Mouse (Mus musculus) midbrain, embryonic 15.5 days (tissue): ENCODE data around the gene Loxl3. TPM values are rescaled to one million over a fixed set of nuclear protein-coding genes. Genes with fewer than 3 reads are reported as not detected.

ENCODE experiments used
- ATAC-seq: fragments of 200-750 bp; cut with Nextera tagmentation; replicated peaks from 2 replicates; pipeline ENCODE4 v1.8.0; 2017; ENCODE audit warnings: moderate TSS enrichment
- H3K27ac ChIP-seq: fragments of 300-500 bp; sonication (generic); 2 replicates; pipeline ENCODE4 v1.5.1; 2015; ENCODE audit warnings: mild to moderate bottlenecking, inconsistent platforms
- H3K27me3 ChIP-seq: fragments of 300-500 bp; sonication (generic); replicated peaks from 2 replicates; pipeline ENCODE4 v1.6.1; 2015; ENCODE audit warnings: inconsistent platforms
- H3K36me3 ChIP-seq: fragments of 300-500 bp; sonication (generic); replicated peaks from 2 replicates; pipeline ENCODE4 v1.6.1; 2015; ENCODE audit warnings: inconsistent platforms
- H3K4me1 ChIP-seq: fragments of 300-500 bp; sonication (generic); 2 replicates; pipeline ENCODE4 v1.6.1; 2015; ENCODE audit warnings: inconsistent platforms
- H3K4me2 ChIP-seq: fragments of 300-500 bp; sonication (generic); 2 replicates; pipeline ENCODE4 v1.6.1; 2015; ENCODE audit warnings: inconsistent platforms, mild to moderate bottlenecking, moderate library complexity
- H3K4me3 ChIP-seq: fragments of 300-500 bp; sonication (generic); 2 replicates; pipeline ENCODE4 v1.5.1; 2015; ENCODE audit warnings: mild to moderate bottlenecking, inconsistent platforms
- H3K9ac ChIP-seq: fragments of 300-500 bp; sonication (generic); 2 replicates; pipeline ENCODE4 v1.6.1; 2015; ENCODE audit warnings: mild to moderate bottlenecking, inconsistent platforms
- H3K9me3 ChIP-seq: fragments of 300-500 bp; sonication (generic); 2 replicates; pipeline ENCODE4 v1.6.1; 2016; ENCODE audit warnings: inconsistent platforms
- WGBS: fragments of 180-500 bp; shearing (Covaris S2); methylation state at CpG from one replicate; pipeline ENCODE4 v1.1.7; 2015; ENCODE audit warnings: mixed read lengths; 5-methylcytosine and 5-hydroxymethylcytosine counted together
- polyA plus RNA-seq: library from polyadenylated mRNA; unstranded; fragments of >200 nt; fragmentation: Nextera tagmentation; extraction: Ambion mirVana; gene quantifications from 2 replicates; pipeline ENCODE4 v1.2.1, GENCODE M21; 2015

Loxl3 gene
- polyA plus RNA-seq, 1 experiment from 2014 or later = 6.8 TPM

- 92% methylated on average over 5 of the region's 5 CpGs for WGBS
- H3K4me3 ChIP-seq = no peak overlapping the region
- 0 out of 2 replicates have a peak, but pooled peaks cover 9% of the 10 kb centered on the region for H3K36me3 ChIP-seq
- ATAC-seq = no peak
- no peak overlapping the region for H3K4me2 ChIP-seq
- peaks cover 47% of the 10 kb centered on the region for H3K27me3 ChIP-seq
- peaks cover 29% of the 10 kb centered on the region for H3K4me1 ChIP-seq
- no peak overlapping the region for H3K9ac ChIP-seq
- H3K9me3 ChIP-seq = no peaks in the 10 kb centered on the region
- H3K27ac ChIP-seq = no peak overlapping the region
Measured at GRCm38 (mm10) chr6:83080210-83080609, 46.2 kb downstream of the Loxl3 start.

GRCm38 (mm10) chr6:83083497-83083896 lies 49.5 kb downstream of the Loxl3 start:
- Histone ChIP-seq H3K4me2 (no peak overlapping the region), H3K4me1 (peaks cover 30% of the 10 kb centered on the region), H3K9me3 (no peaks in the 10 kb centered on the region), H3K36me3 (0 out of 2 replicates have a peak, but pooled peaks cover 9% of the 10 kb centered on the region), H3K27me3 (peaks cover 66% of the 10 kb centered on the region), H3K4me3 (no peak overlapping the region), H3K9ac (no peak overlapping the region), H3K27ac (no peak overlapping the region)
- 12% methylated on average over 5 of the region's 5 CpGs for WGBS
- ATAC-seq = no peak

- no peak for ATAC-seq
Measured at GRCm38 (mm10) chr6:83084477-83084876, 50.5 kb downstream of the Loxl3 start.

GRCm38 (mm10) chr6:83086121-83087035 lies 52.4 kb downstream of the Loxl3 start, which contains the start of gene Lbx2:
Gene Lbx2 (plus strand): TSS chr6:83086367.
- no peaks in the 10 kb centered on the region for H3K9me3 ChIP-seq
- H3K27me3 ChIP-seq = peaks cover 90% of the 10 kb centered on the region
- 0 out of 2 replicates have a peak within 1 kb of the TSS, but pooled peaks have one; percentile 1 for H3K4me3 ChIP-seq
- H3K4me1 ChIP-seq = peaks cover 14% of the 10 kb centered on the region; the same call in 1 of the 2 replicates
- no peak for ATAC-seq
- H3K4me2 ChIP-seq = peak within 1 kb of the TSS; percentile 13
- WGBS = 4% methylated on average over 42 of the region's 42 CpGs
- H3K36me3 ChIP-seq = no peaks in the 10 kb centered on the region
- no peak within 1 kb of the TSS for H3K27ac ChIP-seq
- no peak within 1 kb of the TSS for H3K9ac ChIP-seq

More at GRCm38 (mm10) chr6:83084477-83084876, 50.5 kb downstream of the Loxl3 start:
- no peak overlapping the region for H3K9ac ChIP-seq
- H3K4me1 ChIP-seq = peaks cover 23% of the 10 kb centered on the region
- 4% methylated on average over 6 of the region's 6 CpGs for WGBS
- H3K27ac ChIP-seq = no peak overlapping the region
- H3K4me2 ChIP-seq = no peak overlapping the region
- no peaks in the 10 kb centered on the region for H3K9me3 ChIP-seq
- H3K27me3 ChIP-seq = peaks cover 74% of the 10 kb centered on the region
- no peak overlapping the region for H3K4me3 ChIP-seq
- H3K36me3 ChIP-seq = 0 out of 2 replicates have a peak, but pooled peaks cover 9% of the 10 kb centered on the region

- Histone ChIP-seq H3K4me2 (peak overlapping the region; percentile 13; the same call in 1 of the 2 replicates), H3K9me3 (no peaks in the 10 kb centered on the region), H3K4me1 (peaks cover 14% of the 10 kb centered on the region; the same call in 1 of the 2 replicates), H3K9ac (no peak overlapping the region), H3K27me3 (peaks cover 84% of the 10 kb centered on the region), H3K36me3 (no peaks in the 10 kb centered on the region), H3K27ac (no peak overlapping the region), H3K4me3 (0 out of 2 replicates have a peak overlapping the region, but pooled peaks have one; percentile 1)
- no peak for ATAC-seq
- 1% methylated on average over 47 of the region's 47 CpGs for WGBS
Measured at GRCm38 (mm10) chr6:83087205-83087925, 53.4 kb downstream of the Loxl3 start.

GRCm38 (mm10) chr6:83087926-83088260 lies 53.9 kb downstream of the Loxl3 start:
- 4% methylated on average over 9 of the region's 9 CpGs for WGBS
- no peaks in the 10 kb centered on the region for H3K9me3 ChIP-seq
- peaks cover 83% of the 10 kb centered on the region for H3K27me3 ChIP-seq
- no peaks in the 10 kb centered on the region for H3K36me3 ChIP-seq
- 0 out of 2 replicates have a peak overlapping the region, but pooled peaks have one; percentile 1 for H3K4me3 ChIP-seq
- peaks cover 14% of the 10 kb centered on the region; the same call in 1 of the 2 replicates for H3K4me1 ChIP-seq
- no peak overlapping the region for H3K27ac ChIP-seq
- H3K9ac ChIP-seq = no peak overlapping the region
- ATAC-seq = no peak
- no peak overlapping the region; the same call in 1 of the 2 replicates for H3K4me2 ChIP-seq

GRCm38 (mm10) chr6:83092416-83093127 lies 58.6 kb downstream of the Loxl3 start:
- 45% methylated on average over 6 of the region's 6 CpGs for WGBS
- no peak for ATAC-seq
- no peak overlapping the region for H3K4me3 ChIP-seq
- H3K9me3 ChIP-seq = no peaks in the 10 kb centered on the region
- H3K4me2 ChIP-seq = no peak overlapping the region
- no peaks in the 10 kb centered on the region for H3K36me3 ChIP-seq
- no peak overlapping the region for H3K9ac ChIP-seq
- peaks cover 2% of the 10 kb centered on the region; the same call in 1 of the 2 replicates for H3K4me1 ChIP-seq
- no peak overlapping the region for H3K27ac ChIP-seq
- H3K27me3 ChIP-seq = peaks cover 40% of the 10 kb centered on the region

- Histone ChIP-seq H3K9me3 (no peaks in the 10 kb centered on the region), H3K27ac (no peak overlapping the region), H3K36me3 (no peaks in the 10 kb centered on the region), H3K9ac (no peak overlapping the region), H3K27me3 (peaks cover 8% of the 10 kb centered on the region), H3K4me2 (no peak overlapping the region), H3K4me3 (no peak overlapping the region), H3K4me1 (peaks cover 3% of the 10 kb centered on the region; the same call in 1 of the 2 replicates)
- no peak for ATAC-seq
- WGBS = 39% methylated on average over 6 of the region's 6 CpGs
Measured at GRCm38 (mm10) chr6:83095968-83096367, 62.0 kb downstream of the Loxl3 start.

GRCm38 (mm10) chr6:83098411-83098810 lies 64.4 kb downstream of the Loxl3 start:
- Histone ChIP-seq H3K9ac (no peak overlapping the region), H3K36me3 (no peaks in the 10 kb centered on the region), H3K27ac (no peak overlapping the region), H3K27me3 (no peaks in the 10 kb centered on the region; the same call in 1 of the 2 replicates), H3K4me3 (no peak overlapping the region), H3K4me1 (peaks cover 18% of the 10 kb centered on the region), H3K9me3 (no peaks in the 10 kb centered on the region), H3K4me2 (no peak overlapping the region)
- ATAC-seq = no peak
- 71% methylated on average over 2 of the region's 2 CpGs for WGBS

- under 1% methylated on average over 25 of the region's 25 CpGs for WGBS
- H3K36me3 ChIP-seq = 0 out of 2 replicates have a peak, but pooled peaks cover 2% of the 10 kb centered on the region
Measured at GRCm38 (mm10) chr6:83101316-83101687, 67.3 kb downstream of the Loxl3 start, which contains the start of the genes Ccdc142 and Gm42688. Gene Ccdc142 (plus strand): TSS chr6:83101601. Gene Gm42688 (plus strand): TSS chr6:83101617.

GRCm38 (mm10) chr6:83101688-83102556 lies 67.9 kb downstream of the Loxl3 start:
- under 1% methylated on average over 64 of the region's 74 CpGs for WGBS
- H3K9me3 ChIP-seq = no peaks in the 10 kb centered on the region

More at GRCm38 (mm10) chr6:83101316-83101687, 67.3 kb downstream of the Loxl3 start, which contains the start of the genes Ccdc142 and Gm42688:
- Histone ChIP-seq H3K9ac (peak within 1 kb of the TSS; percentile 70), H3K4me1 (peaks cover 21% of the 10 kb centered on the region), H3K4me3 (peak within 1 kb of the TSS; percentile 69), H3K27me3 (no peaks in the 10 kb centered on the region), H3K9me3 (no peaks in the 10 kb centered on the region), H3K4me2 (peak within 1 kb of the TSS; percentile 93), H3K27ac (peak within 1 kb of the TSS; percentile 88)
- peak; percentile 92 for ATAC-seq

More at GRCm38 (mm10) chr6:83101688-83102556, 67.9 kb downstream of the Loxl3 start:
- Histone ChIP-seq H3K36me3 (0 out of 2 replicates have a peak, but pooled peaks cover 2% of the 10 kb centered on the region), H3K4me3 (peak overlapping the region; percentile 69), H3K4me2 (peak overlapping the region; percentile 93), H3K27ac (peak overlapping the region; percentile 88), H3K4me1 (peaks cover 21% of the 10 kb centered on the region), H3K9ac (peak overlapping the region; percentile 70), H3K27me3 (no peaks in the 10 kb centered on the region)
- ATAC-seq = peak; percentile 82
